Mouse (Mus musculus): ENCODE data around the gene Cdc42. TPM values are rescaled to one million over a fixed set of nuclear protein-coding genes. Genes with fewer than 3 reads are reported as not detected.

The Cdc42 gene
- polyA plus RNA-seq, 1 experiment from 2014 or later = 459 TPM

GRCm38 (mm10) chr4:137300227-137300626 is 57.3 kb downstream of the Cdc42 start:
- Histone ChIP-seq H3K36me3 (ENCODE audit: control insufficient read depth, insufficient read depth, low read length) (no peaks in the 10 kb centered on the region), H3K27me3 (replicated peaks; ENCODE audit: control insufficient read depth, insufficient read depth, low read length) (no peaks in the 10 kb centered on the region), H3K9me3 (ENCODE audit: control insufficient read depth, low read length) (no peaks in the 10 kb centered on the region), H3K27ac (ENCODE audit: low read depth, low read length) (no peak overlapping the region), H3K9ac (ENCODE audit: low read depth, low read length) (no peak overlapping the region), H3K4me2 (no peak overlapping the region), H3K4me3 (ENCODE audit: low read depth, low read length) (no peak overlapping the region), H3K4me1 (replicated peaks; ENCODE audit: control insufficient read depth, insufficient read depth, low read length) (no peaks in the 10 kb centered on the region; the same call in 1 of the 2 replicates)
- no peak for ATAC-seq (replicated peaks; ENCODE audit: low FRiP score)
- no peak for DNase-seq (ENCODE audit: low spot score)
- WGBS = 89% methylated on average over 13 of the region's 13 CpGs

DNA sequence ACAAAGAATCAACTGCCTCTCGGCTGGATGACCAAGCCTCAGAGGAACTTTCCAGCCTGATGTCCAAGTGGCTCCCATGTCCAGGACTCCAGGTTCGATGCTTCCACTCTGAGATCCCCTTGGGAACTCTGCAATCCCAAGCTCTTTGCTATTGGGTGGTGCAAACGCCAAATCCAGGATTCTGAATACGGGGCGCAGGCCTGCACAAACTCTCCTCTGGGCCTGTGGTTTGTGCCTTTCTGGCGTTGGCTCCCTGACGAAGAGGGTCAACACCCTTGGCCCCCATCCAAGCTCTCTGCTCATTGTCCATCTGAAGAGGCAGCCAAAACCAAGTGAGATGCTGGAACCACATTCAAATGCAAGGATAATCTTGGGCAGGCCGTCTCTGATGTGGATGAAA is 59.1 kb downstream of the Cdc42 start:
- no peak for DNase-seq (ENCODE audit: low spot score)
- 81% methylated on average over 8 of the region's 8 CpGs for WGBS
- no peak overlapping the region for H3K27ac ChIP-seq (ENCODE audit: low read depth, low read length)
- no peaks in the 10 kb centered on the region for H3K9me3 ChIP-seq (ENCODE audit: control insufficient read depth, low read length)
- H3K4me1 ChIP-seq (replicated peaks; ENCODE audit: control insufficient read depth, insufficient read depth, low read length) = no peaks in the 10 kb centered on the region; the same call in 1 of the 2 replicates
- H3K4me3 ChIP-seq (ENCODE audit: low read depth, low read length) = no peak overlapping the region
- no peak for ATAC-seq (replicated peaks; ENCODE audit: low FRiP score)
- H3K9ac ChIP-seq (ENCODE audit: low read depth, low read length) = no peak overlapping the region
- H3K36me3 ChIP-seq (ENCODE audit: control insufficient read depth, insufficient read depth, low read length) = no peaks in the 10 kb centered on the region
- no peaks in the 10 kb centered on the region for H3K27me3 ChIP-seq (replicated peaks; ENCODE audit: control insufficient read depth, insufficient read depth, low read length)
- H3K4me2 ChIP-seq = no peak overlapping the region

DNA sequence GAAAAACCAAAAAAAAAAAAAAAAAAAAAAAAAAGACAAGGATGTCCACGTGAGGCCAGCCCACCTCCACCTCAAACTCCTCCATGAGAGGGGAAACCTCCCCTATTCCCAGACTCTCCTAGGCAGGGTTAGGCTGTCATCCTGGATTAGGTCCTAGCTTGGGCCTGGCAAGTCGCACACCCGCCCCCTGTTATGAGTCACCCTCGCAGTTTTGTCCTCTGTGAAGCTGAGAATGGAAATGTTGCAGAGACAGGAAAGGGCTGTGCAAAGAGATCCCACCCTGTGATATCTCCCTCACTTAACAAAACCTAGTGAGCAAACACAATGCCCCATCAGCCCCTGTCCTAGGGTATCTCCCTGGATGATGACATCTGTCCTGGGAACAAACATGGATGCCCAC is 59.9 kb downstream of the Cdc42 start:
- H3K9me3 ChIP-seq (ENCODE audit: control insufficient read depth, low read length) = no peaks in the 10 kb centered on the region
- H3K4me2 ChIP-seq = no peak overlapping the region
- no peak overlapping the region for H3K27ac ChIP-seq (ENCODE audit: low read depth, low read length)
- no peak for ATAC-seq (replicated peaks; ENCODE audit: low FRiP score)
- no peaks in the 10 kb centered on the region; the same call in 1 of the 2 replicates for H3K4me1 ChIP-seq (replicated peaks; ENCODE audit: control insufficient read depth, insufficient read depth, low read length)
- H3K9ac ChIP-seq (ENCODE audit: low read depth, low read length) = no peak overlapping the region
- no peaks in the 10 kb centered on the region for H3K27me3 ChIP-seq (replicated peaks; ENCODE audit: control insufficient read depth, insufficient read depth, low read length)
- no peak for DNase-seq (ENCODE audit: low spot score)
- H3K36me3 ChIP-seq (ENCODE audit: control insufficient read depth, insufficient read depth, low read length) = no peaks in the 10 kb centered on the region
- 69% methylated on average over 4 of the region's 4 CpGs for WGBS
- H3K4me3 ChIP-seq (ENCODE audit: low read depth, low read length) = no peak overlapping the region

DNA sequence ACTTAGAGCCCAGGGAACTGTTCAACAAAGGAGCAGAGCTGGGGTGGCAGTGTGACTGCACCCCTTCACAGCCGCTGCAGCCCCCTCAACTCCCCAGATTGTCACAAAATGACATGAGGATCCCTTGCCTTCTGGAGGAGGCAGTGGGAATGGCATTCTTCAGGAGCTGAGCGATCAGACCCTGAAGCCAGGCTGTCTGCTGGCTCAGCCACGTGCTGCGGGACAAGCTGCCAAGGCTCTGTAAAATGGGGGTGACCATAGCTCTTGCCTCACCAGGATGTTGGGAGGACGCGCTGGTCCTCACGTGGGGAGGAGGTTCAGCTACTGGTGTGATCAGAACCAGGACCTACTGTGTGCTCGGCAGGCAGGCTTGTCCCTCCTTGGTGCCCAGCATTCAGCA is 62.6 kb downstream of the Cdc42 start:
- no peaks in the 10 kb centered on the region for H3K9me3 ChIP-seq (ENCODE audit: control insufficient read depth, low read length)
- H3K4me2 ChIP-seq = no peak overlapping the region
- ATAC-seq (replicated peaks; ENCODE audit: low FRiP score) = no peak
- DNase-seq (ENCODE audit: low spot score) = no peak
- no peaks in the 10 kb centered on the region for H3K27me3 ChIP-seq (replicated peaks; ENCODE audit: control insufficient read depth, insufficient read depth, low read length)
- H3K36me3 ChIP-seq (ENCODE audit: control insufficient read depth, insufficient read depth, low read length) = no peaks in the 10 kb centered on the region
- 84% methylated on average over 8 of the region's 8 CpGs for WGBS
- no peak overlapping the region for H3K4me3 ChIP-seq (ENCODE audit: low read depth, low read length)
- H3K9ac ChIP-seq (ENCODE audit: low read depth, low read length) = no peak overlapping the region
- no peaks in the 10 kb centered on the region; the same call in 1 of the 2 replicates for H3K4me1 ChIP-seq (replicated peaks; ENCODE audit: control insufficient read depth, insufficient read depth, low read length)
- H3K27ac ChIP-seq (ENCODE audit: low read depth, low read length) = no peak overlapping the region

- 71% methylated on average over 5 of the region's 5 CpGs for WGBS
- DNase-seq (ENCODE audit: low spot score) = no peak
- H3K4me2 ChIP-seq = no peak overlapping the region
- no peak overlapping the region for H3K27ac ChIP-seq (ENCODE audit: low read depth, low read length)
- H3K4me1 ChIP-seq (replicated peaks; ENCODE audit: control insufficient read depth, insufficient read depth, low read length) = no peaks in the 10 kb centered on the region
- ATAC-seq (replicated peaks; ENCODE audit: low FRiP score) = no peak
- H3K36me3 ChIP-seq (ENCODE audit: control insufficient read depth, insufficient read depth, low read length) = no peaks in the 10 kb centered on the region
- no peak overlapping the region for H3K9ac ChIP-seq (ENCODE audit: low read depth, low read length)
- no peaks in the 10 kb centered on the region for H3K9me3 ChIP-seq (ENCODE audit: control insufficient read depth, low read length)
- H3K4me3 ChIP-seq (ENCODE audit: low read depth, low read length) = no peak overlapping the region
- no peaks in the 10 kb centered on the region for H3K27me3 ChIP-seq (replicated peaks; ENCODE audit: control insufficient read depth, insufficient read depth, low read length)
Measured at GRCm38 (mm10) chr4:137294474-137294873, 63.0 kb downstream of the Cdc42 start.

- no peak overlapping the region for H3K9ac ChIP-seq (ENCODE audit: low read depth, low read length)
- no peaks in the 10 kb centered on the region for H3K27me3 ChIP-seq (replicated peaks; ENCODE audit: control insufficient read depth, insufficient read depth, low read length)
- 79% methylated on average over 7 of the region's 7 CpGs for WGBS
- H3K9me3 ChIP-seq (ENCODE audit: control insufficient read depth, low read length) = no peaks in the 10 kb centered on the region
- ATAC-seq (replicated peaks; ENCODE audit: low FRiP score) (no peak), DNase-seq (ENCODE audit: low spot score) (no peak)
- H3K27ac ChIP-seq (ENCODE audit: low read depth, low read length) = no peak overlapping the region
- H3K4me1 ChIP-seq (replicated peaks; ENCODE audit: control insufficient read depth, insufficient read depth, low read length) = no peaks in the 10 kb centered on the region
- no peak overlapping the region for H3K4me3 ChIP-seq (ENCODE audit: low read depth, low read length)
- H3K4me2 ChIP-seq = no peak overlapping the region
- no peaks in the 10 kb centered on the region for H3K36me3 ChIP-seq (ENCODE audit: control insufficient read depth, insufficient read depth, low read length)
Measured at GRCm38 (mm10) chr4:137294032-137294431, 63.5 kb downstream of the Cdc42 start.

DNA sequence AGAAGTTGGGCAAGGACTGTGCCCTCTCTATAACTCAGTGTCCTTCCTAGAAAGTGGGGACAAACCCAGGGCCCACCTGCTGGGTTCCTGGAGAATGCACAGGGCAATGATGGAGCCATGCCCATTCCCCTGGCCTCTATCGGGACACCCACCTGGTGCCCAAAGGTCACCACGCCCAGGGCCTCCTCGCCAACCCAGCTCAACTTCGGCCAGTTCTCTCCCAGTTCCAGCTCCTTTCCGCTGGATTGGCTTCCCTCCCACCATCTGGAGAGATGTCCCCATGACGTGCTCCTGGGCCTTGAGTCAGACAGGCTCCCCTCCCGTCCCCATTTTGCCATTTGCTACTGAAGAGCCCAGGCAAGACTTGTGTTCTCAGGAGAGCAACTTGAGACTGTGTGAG is 64.9 kb downstream of the Cdc42 start:
- no peak for DNase-seq (ENCODE audit: low spot score)
- Histone ChIP-seq H3K4me1 (replicated peaks; ENCODE audit: control insufficient read depth, insufficient read depth, low read length) (no peaks in the 10 kb centered on the region), H3K9ac (ENCODE audit: low read depth, low read length) (no peak overlapping the region), H3K27me3 (replicated peaks; ENCODE audit: control insufficient read depth, insufficient read depth, low read length) (0 out of 2 replicates have a peak, but pooled peaks cover 5% of the 10 kb centered on the region), H3K4me3 (ENCODE audit: low read depth, low read length) (no peak overlapping the region), H3K27ac (ENCODE audit: low read depth, low read length) (no peak overlapping the region), H3K36me3 (ENCODE audit: control insufficient read depth, insufficient read depth, low read length) (no peaks in the 10 kb centered on the region), H3K9me3 (ENCODE audit: control insufficient read depth, low read length) (no peaks in the 10 kb centered on the region), H3K4me2 (no peak overlapping the region)
- WGBS = 83% methylated on average over 7 of the region's 7 CpGs
- no peak for ATAC-seq (replicated peaks; ENCODE audit: low FRiP score)

- Histone ChIP-seq H3K27ac (ENCODE audit: low read depth, low read length) (no peak overlapping the region), H3K36me3 (ENCODE audit: control insufficient read depth, insufficient read depth, low read length) (no peaks in the 10 kb centered on the region), H3K4me1 (replicated peaks; ENCODE audit: control insufficient read depth, insufficient read depth, low read length) (no peaks in the 10 kb centered on the region), H3K9ac (ENCODE audit: low read depth, low read length) (no peak overlapping the region), H3K4me3 (ENCODE audit: low read depth, low read length) (no peak overlapping the region), H3K9me3 (ENCODE audit: control insufficient read depth, low read length) (no peaks in the 10 kb centered on the region), H3K27me3 (replicated peaks; ENCODE audit: control insufficient read depth, insufficient read depth, low read length) (peaks cover 5% of the 10 kb centered on the region; the same call in 1 of the 2 replicates), H3K4me2 (no peak overlapping the region)
- 84% methylated on average over 3 of the region's 3 CpGs for WGBS
- no peak for ATAC-seq (replicated peaks; ENCODE audit: low FRiP score)
- no peak for DNase-seq (ENCODE audit: low spot score)
Measured at GRCm38 (mm10) chr4:137290250-137290649, 67.3 kb downstream of the Cdc42 start.

GRCm38 (mm10) chr4:137289701-137290100 is 67.8 kb downstream of the Cdc42 start:
- Histone ChIP-seq H3K4me1 (replicated peaks; ENCODE audit: control insufficient read depth, insufficient read depth, low read length) (no peaks in the 10 kb centered on the region), H3K9ac (ENCODE audit: low read depth, low read length) (no peak overlapping the region), H3K27me3 (replicated peaks; ENCODE audit: control insufficient read depth, insufficient read depth, low read length) (peaks cover 7% of the 10 kb centered on the region; the same call in 1 of the 2 replicates), H3K4me3 (ENCODE audit: low read depth, low read length) (no peak overlapping the region), H3K9me3 (ENCODE audit: control insufficient read depth, low read length) (no peaks in the 10 kb centered on the region), H3K4me2 (no peak overlapping the region), H3K36me3 (ENCODE audit: control insufficient read depth, insufficient read depth, low read length) (no peaks in the 10 kb centered on the region), H3K27ac (ENCODE audit: low read depth, low read length) (no peak overlapping the region)
- no peak for ATAC-seq (replicated peaks; ENCODE audit: low FRiP score)
- WGBS = 78% methylated on average over 6 of the region's 6 CpGs
- no peak for DNase-seq (ENCODE audit: low spot score)
